Mouse (Mus musculus) embryonic fibroblast, embryonic 13.5 days (primary cell): Measurements from ENCODE around the gene Tnrc6b. TPM values are rescaled to one million over a fixed set of nuclear protein-coding genes. Genes with fewer than 3 reads are reported as not detected.
"Not testable (repeated sequence)": the region's sequence is repeated elsewhere in the genome, so short reads cannot be mapped to it uniquely, and the experiment has no call there.

Experiments
- H3K27ac ChIP-seq: 2 replicates; pipeline ENCODE4 v1.5.1; 2012; ENCODE audit warnings: low read length, control low read depth, inconsistent platforms; ENCODE audit not compliant: insufficient read depth
- H3K4me1 ChIP-seq: 2 replicates; pipeline ENCODE4 v1.6.1; 2011; ENCODE audit warnings: low read length; ENCODE audit not compliant: control insufficient read depth, insufficient read depth
- H3K4me3 ChIP-seq: 2 replicates; pipeline ENCODE4 v1.5.1; 2011; ENCODE audit warnings: mild to moderate bottlenecking, control low read depth, low read length; ENCODE audit not compliant: insufficient read depth
- CTCF ChIP-seq: IDR thresholded peaks from 2 replicates; pipeline ENCODE4 v1.5.1; 2011; ENCODE audit warnings: mild to moderate bottlenecking, control low read depth, low read length, moderate library complexity, borderline replicate concordance; ENCODE audit not compliant: insufficient read depth
- POLR2A ChIP-seq: IDR thresholded peaks from 2 replicates; pipeline ENCODE4 v1.6.1; 2011; ENCODE audit warnings: low read depth, mild to moderate bottlenecking, control low read depth, low read length, moderate library complexity
- polyA plus RNA-seq: library from polyadenylated mRNA; stranded (reverse); fragments of >200 nt; gene quantifications from 2 replicates; pipeline ENCODE4 v1.2.4, GENCODE M21; 2011; ENCODE audit warnings: low read depth; ENCODE audit not compliant: missing spikeins, insufficient read length

Gene Tnrc6b
- polyA plus RNA-seq, 1 experiment = 37.0 TPM

- TF ChIP-seq CTCF (no peak), POLR2A (no peak)
Observed at GRCm38 (mm10) chr15:80732266-80733030, 21.3 kb downstream of the Tnrc6b start.

GRCm38 (mm10) chr15:80735300-80735699 lies 24.2 kb downstream of the Tnrc6b start:
- Histone ChIP-seq H3K4me3 (no peak overlapping the region), H3K27ac (no peak overlapping the region), H3K4me1 (no peaks in the 10 kb centered on the region)
- no peak for TF ChIP-seq POLR2A
- no peak for TF ChIP-seq CTCF

More at GRCm38 (mm10) chr15:80732266-80733030, 21.3 kb downstream of the Tnrc6b start:
- Histone ChIP-seq H3K4me1 (no peaks in the 10 kb centered on the region), H3K4me3 (no peak overlapping the region), H3K27ac (no peak overlapping the region)

GRCm38 (mm10) chr15:80735708-80736107 lies 24.6 kb downstream of the Tnrc6b start:
- not testable (repeated sequence) for H3K27ac ChIP-seq, H3K4me3 ChIP-seq, H3K4me1 ChIP-seq

GRCm38 (mm10) chr15:80736553-80736952 lies 25.4 kb downstream of the Tnrc6b start:
- Histone ChIP-seq H3K27ac (no peak overlapping the region), H3K4me3 (no peak overlapping the region), H3K4me1 (no peaks in the 10 kb centered on the region)
- no peak for TF ChIP-seq CTCF
- TF ChIP-seq POLR2A = no peak

GRCm38 (mm10) chr15:80738244-80738643 lies 27.1 kb downstream of the Tnrc6b start:
- Histone ChIP-seq H3K4me1 (0 out of 2 replicates have a peak, but pooled peaks cover 2% of the 10 kb centered on the region), H3K4me3 (no peak overlapping the region), H3K27ac (no peak overlapping the region)
- no peak for TF ChIP-seq CTCF
- TF ChIP-seq POLR2A = no peak

GRCm38 (mm10) chr15:80739972-80740371 lies 28.9 kb downstream of the Tnrc6b start:
- H3K27ac ChIP-seq = no peak overlapping the region
- 0 out of 2 replicates have a peak, but pooled peaks cover 2% of the 10 kb centered on the region for H3K4me1 ChIP-seq
- TF ChIP-seq POLR2A (no peak), CTCF (no peak)
- no peak overlapping the region for H3K4me3 ChIP-seq

GRCm38 (mm10) chr15:80741836-80742235 lies 30.7 kb downstream of the Tnrc6b start:
- Histone ChIP-seq H3K4me3 (no peak overlapping the region), H3K27ac (no peak overlapping the region), H3K4me1 (0 out of 2 replicates have a peak, but pooled peaks cover 2% of the 10 kb centered on the region)
- TF ChIP-seq CTCF (no peak), POLR2A (no peak)

- no peak for TF ChIP-seq CTCF
- no peak for TF ChIP-seq POLR2A
- no peak overlapping the region for H3K27ac ChIP-seq
- H3K4me3 ChIP-seq = no peak overlapping the region
- H3K4me1 ChIP-seq = 0 out of 2 replicates have a peak, but pooled peaks cover 2% of the 10 kb centered on the region
Observed at GRCm38 (mm10) chr15:80742991-80743474, 31.9 kb downstream of the Tnrc6b start.

- Histone ChIP-seq H3K4me3 (no peak overlapping the region), H3K4me1 (0 out of 2 replicates have a peak, but pooled peaks cover 2% of the 10 kb centered on the region), H3K27ac (no peak overlapping the region)
- TF ChIP-seq POLR2A = no peak
- no peak for TF ChIP-seq CTCF
Observed at GRCm38 (mm10) chr15:80743606-80744005, 32.5 kb downstream of the Tnrc6b start.

GRCm38 (mm10) chr15:80744667-80745422 lies 33.7 kb downstream of the Tnrc6b start:
- TF ChIP-seq POLR2A = no peak
- no peak for TF ChIP-seq CTCF
- Histone ChIP-seq H3K4me3 (no peak overlapping the region), H3K27ac (no peak overlapping the region), H3K4me1 (0 out of 2 replicates have a peak, but pooled peaks cover 2% of the 10 kb centered on the region)
